Mouse (Mus musculus) kidney, postnatal 0 days (tissue): ENCODE results near the gene Neurog2. TPM values are rescaled to one million over a fixed set of nuclear protein-coding genes. Genes with fewer than 3 reads are reported as not detected.

ENCODE experiments used
- ATAC-seq: fragments of 200-750 bp; cut with Nextera tagmentation; replicated peaks from 2 replicates; pipeline ENCODE4 v1.8.0; 2017; ENCODE audit warnings: low read depth, moderate number of reproducible peaks, moderate TSS enrichment, moderate library complexity; ENCODE audit not compliant: low FRiP score
- DNase-seq: peaks from one replicate; pipeline ENCODE4 v3.0.0-alpha.2; 2016; ENCODE audit warnings: low spot score
- H3K27ac ChIP-seq: fragments of 300-500 bp; sonication (generic); 2 replicates; pipeline ENCODE4 v1.5.1; 2014; ENCODE audit warnings: mild to moderate bottlenecking
- H3K27me3 ChIP-seq: fragments of 300-500 bp; sonication (generic); 2 replicates; pipeline ENCODE4 v1.6.1; 2014; ENCODE audit warnings: low read length, mixed read lengths; ENCODE audit not compliant: insufficient read depth
- H3K36me3 ChIP-seq: fragments of 300-500 bp; sonication (generic); 2 replicates; pipeline ENCODE4 v1.6.1; 2014; ENCODE audit warnings: low read length, mixed read lengths; ENCODE audit not compliant: insufficient read depth
- H3K4me1 ChIP-seq: fragments of 300-500 bp; sonication (generic); replicated peaks from 2 replicates; pipeline ENCODE4 v1.6.1; 2014; ENCODE audit warnings: antibody characterized with exemption, low read length, mixed read lengths; ENCODE audit not compliant: insufficient read depth
- H3K4me2 ChIP-seq: fragments of 300-500 bp; sonication (generic); 2 replicates; pipeline ENCODE4 v1.6.1; 2014; ENCODE audit warnings: mild to moderate bottlenecking, low read length, moderate library complexity, mixed read lengths
- H3K4me3 ChIP-seq: fragments of 300-500 bp; sonication (generic); replicated peaks from 2 replicates; pipeline ENCODE4 v1.5.1; 2014; ENCODE audit warnings: low read depth, low read length
- H3K9ac ChIP-seq: fragments of 300-500 bp; sonication (generic); 2 replicates; pipeline ENCODE4 v1.6.1; 2014; ENCODE audit warnings: low read depth, low read length
- H3K9me3 ChIP-seq: fragments of 300-500 bp; sonication (generic); replicated peaks from 2 replicates; pipeline ENCODE4 v1.6.1; 2016; ENCODE audit warnings: low read length, inconsistent platforms, mixed read lengths
- CTCF ChIP-seq: IDR thresholded peaks from 2 replicates; pipeline ENCODE4 v1.5.1; 2016; ENCODE audit warnings: antibody characterized with exemption, low read depth, mild to moderate bottlenecking, moderate library complexity
- WGBS: fragments of 180-500 bp; shearing (Covaris S2); extraction: QIAGEN DNeasy Blood & Tissue Kit; methylation state at CpG from one replicate; pipeline ENCODE4 v1.1.7; 2014; 5-methylcytosine and 5-hydroxymethylcytosine counted together
- polyA plus RNA-seq: library from polyadenylated mRNA; unstranded; fragments of >200 nt; fragmentation: Nextera tagmentation; extraction: Ambion mirVana; gene quantifications from 2 replicates; pipeline ENCODE4 v1.2.1, GENCODE M21; 2015

Neurog2 gene
- not detected in 2 replicates for polyA plus RNA-seq

DNA sequence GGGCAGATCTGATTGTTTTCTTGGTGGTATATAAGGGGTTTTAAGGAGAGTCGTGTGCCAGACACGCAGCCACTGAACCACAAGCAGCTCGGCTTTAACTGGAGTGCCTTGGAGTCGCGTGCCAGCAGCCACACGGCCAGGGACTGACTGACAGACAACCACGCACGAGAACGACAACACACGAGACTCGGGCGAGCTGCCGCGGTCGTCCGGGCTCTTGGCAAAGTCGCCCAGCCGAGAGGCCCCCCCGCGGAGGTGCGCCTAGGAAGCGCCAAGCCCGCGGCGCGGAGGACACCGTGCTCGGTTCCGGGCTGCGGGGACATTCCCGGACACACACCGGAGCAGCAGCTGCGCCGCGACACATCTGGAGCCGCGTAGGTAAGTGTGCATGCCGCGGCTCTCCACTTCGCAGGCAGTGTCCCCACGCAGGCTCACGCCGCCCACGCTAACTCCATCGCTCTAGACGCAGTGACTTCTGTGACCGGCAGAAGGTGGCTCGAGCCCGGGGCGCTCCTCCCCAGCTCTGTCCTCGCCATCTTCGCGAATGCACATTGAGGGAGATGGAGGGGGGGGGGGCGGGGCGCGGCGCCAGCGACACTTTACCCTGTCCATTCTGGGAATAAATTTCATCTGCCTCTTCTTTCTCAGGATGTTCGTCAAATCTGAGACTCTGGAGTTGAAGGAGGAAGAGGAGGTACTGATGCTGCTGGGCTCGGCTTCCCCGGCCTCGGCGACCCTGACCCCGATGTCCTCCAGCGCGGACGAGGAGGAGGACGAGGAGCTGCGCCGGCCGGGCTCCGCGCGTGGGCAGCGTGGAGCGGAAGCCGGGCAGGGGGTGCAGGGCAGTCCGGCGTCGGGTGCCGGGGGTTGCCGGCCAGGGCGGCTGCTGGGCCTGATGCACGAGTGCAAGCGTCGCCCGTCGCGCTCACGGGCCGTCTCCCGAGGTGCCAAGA lies at the start of gene Neurog2:
Gene Neurog2, plus strand, starts transcription at position 56 of the 953 bp plus-strand sequence.
- Histone ChIP-seq H3K27ac (no peak within 1 kb of the TSS), H3K4me1 (peaks cover 23% of the 10 kb centered on the region), H3K4me3 (peak within 1 kb of the TSS; percentile 37), H3K27me3 (peaks cover 73% of the 10 kb centered on the region), H3K4me2 (peak within 1 kb of the TSS; percentile 60), H3K9me3 (no peaks in the 10 kb centered on the region), H3K9ac (no peak within 1 kb of the TSS), H3K36me3 (no peaks in the 10 kb centered on the region)
- ATAC-seq (peak; percentile 27; the same call in 1 of the 2 replicates), DNase-seq (no peak)
- no peak for TF ChIP-seq CTCF
- WGBS: under 1% methylated on average over 84 of the region's 92 CpGs

DNA sequence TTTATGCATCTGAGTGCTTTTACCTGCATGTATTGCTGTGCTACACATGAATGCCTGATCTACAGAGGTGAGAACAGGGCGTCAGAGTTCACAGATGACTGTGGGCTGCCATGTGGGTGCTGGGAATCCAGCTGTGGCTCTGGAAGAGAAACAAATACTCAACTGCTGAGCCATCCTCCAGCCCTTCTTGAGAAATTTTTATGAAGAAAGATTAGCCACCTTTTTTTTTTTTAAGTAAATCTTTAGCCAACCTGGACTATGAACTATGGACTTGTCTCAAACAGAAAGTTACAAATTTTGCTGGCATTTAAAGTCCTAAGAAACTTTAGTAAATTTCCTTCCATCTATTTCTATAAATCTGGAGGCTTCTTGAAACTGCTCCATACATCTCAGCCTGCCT lies 35.8 kb upstream of the Neurog2 start:
- H3K9ac ChIP-seq: no peak overlapping the region
- H3K4me3 ChIP-seq: no peak overlapping the region
- H3K27me3 ChIP-seq: no peaks in the 10 kb centered on the region
- 0 out of 2 replicates have a peak, but pooled peaks cover 9% of the 10 kb centered on the region for H3K36me3 ChIP-seq
- no peaks in the 10 kb centered on the region for H3K4me1 ChIP-seq
- TF ChIP-seq CTCF: no peak
- no peak for ATAC-seq
- no peaks in the 10 kb centered on the region for H3K9me3 ChIP-seq
- DNase-seq: peak; percentile 1
- H3K27ac ChIP-seq: no peak overlapping the region
- H3K4me2 ChIP-seq: no peak overlapping the region
- WGBS: 83% methylated on average over 1 of the region's 1 CpGs

GRCm38 (mm10) chr3:127608109-127608508 lies 24.8 kb upstream of the Neurog2 start:
- Histone ChIP-seq H3K27ac (no peak overlapping the region), H3K4me3 (no peak overlapping the region), H3K4me1 (no peaks in the 10 kb centered on the region), H3K27me3 (no peaks in the 10 kb centered on the region), H3K4me2 (no peak overlapping the region), H3K9me3 (no peaks in the 10 kb centered on the region), H3K36me3 (no peaks in the 10 kb centered on the region; the same call in none of the 2 replicates), H3K9ac (no peak overlapping the region)
- ATAC-seq: no peak
- DNase-seq: no peak
- 80% methylated on average over 2 of the region's 2 CpGs for WGBS
- TF ChIP-seq CTCF: peak; percentile 58

GRCm38 (mm10) chr3:127625296-127625695 lies 7.6 kb upstream of the Neurog2 start:
- Histone ChIP-seq H3K27ac (no peak overlapping the region), H3K4me1 (no peaks in the 10 kb centered on the region), H3K4me3 (peak overlapping the region; percentile 29), H3K4me2 (peak overlapping the region; percentile 56), H3K36me3 (no peaks in the 10 kb centered on the region), H3K27me3 (peaks cover 49% of the 10 kb centered on the region), H3K9ac (no peak overlapping the region), H3K9me3 (no peaks in the 10 kb centered on the region)
- WGBS: under 1% methylated on average over 36 of the region's 36 CpGs
- ATAC-seq (peak; percentile 64; the same call in 1 of the 2 replicates), DNase-seq (peak; percentile 71)
- peak; percentile 88 for TF ChIP-seq CTCF

- Histone ChIP-seq H3K36me3 (no peaks in the 10 kb centered on the region), H3K9ac (no peak overlapping the region), H3K4me1 (no peaks in the 10 kb centered on the region), H3K27me3 (peaks cover 55% of the 10 kb centered on the region), H3K27ac (no peak overlapping the region), H3K4me3 (peak overlapping the region; percentile 29), H3K9me3 (no peaks in the 10 kb centered on the region), H3K4me2 (peak overlapping the region; percentile 56)
- 2% methylated on average over 28 of the region's 28 CpGs for WGBS
- 0 out of 2 replicates have a peak, but pooled peaks have one; percentile 4 for TF ChIP-seq CTCF
- no peak for DNase-seq
- ATAC-seq: no peak
These were observed 7.1 kb upstream of the Neurog2 start for GRCm38 (mm10) chr3:127625701-127626399.

GRCm38 (mm10) chr3:127626524-127626923 lies 6.4 kb upstream of the Neurog2 start:
- no peak overlapping the region for H3K4me3 ChIP-seq
- no peaks in the 10 kb centered on the region for H3K36me3 ChIP-seq
- no peak overlapping the region for H3K4me2 ChIP-seq
- H3K27me3 ChIP-seq: peaks cover 62% of the 10 kb centered on the region
- no peak for TF ChIP-seq CTCF
- WGBS: 9% methylated on average over 3 of the region's 3 CpGs
- ATAC-seq: no peak
- no peak overlapping the region for H3K9ac ChIP-seq
- no peak overlapping the region for H3K27ac ChIP-seq
- DNase-seq: no peak
- H3K4me1 ChIP-seq: no peaks in the 10 kb centered on the region
- H3K9me3 ChIP-seq: no peaks in the 10 kb centered on the region
